Mouse (Mus musculus) midbrain, postnatal 0 days (tissue): ENCODE measurements around the gene RPS10-NUDT3. TPM values are rescaled to one million over a fixed set of nuclear protein-coding genes. Genes with fewer than 3 reads are reported as not detected.

Experiments
- ATAC-seq: fragments of 200-750 bp; cut with Nextera tagmentation; 2 replicates; pipeline ENCODE4 v1.8.0; 2017; ENCODE audit warnings: moderate number of reproducible peaks, mild to moderate bottlenecking, moderate TSS enrichment, moderate library complexity; ENCODE audit not compliant: low FRiP score
- DNase-seq: peaks from one replicate; pipeline ENCODE4 v3.0.0-alpha.2; 2015; ENCODE audit warnings: low spot score
- H3K27ac ChIP-seq: fragments of 300-500 bp; sonication (generic); 2 replicates; pipeline ENCODE4 v1.5.1; 2014; ENCODE audit warnings: low read depth, mild to moderate bottlenecking, low read length, mixed read lengths
- H3K27me3 ChIP-seq: fragments of 300-500 bp; sonication (generic); 2 replicates; pipeline ENCODE4 v1.6.1; 2014; ENCODE audit warnings: low read length, control low read depth, mixed read lengths; ENCODE audit not compliant: insufficient read depth
- H3K36me3 ChIP-seq: fragments of 300-500 bp; sonication (generic); 2 replicates; pipeline ENCODE4 v1.6.1; 2014; ENCODE audit warnings: low read length, control low read depth, mixed read lengths; ENCODE audit not compliant: insufficient read depth
- H3K4me1 ChIP-seq: fragments of 300-500 bp; sonication (generic); 2 replicates; pipeline ENCODE4 v1.6.1; 2014; ENCODE audit warnings: mild to moderate bottlenecking, control low read depth, antibody characterized with exemption, low read length, mixed read lengths; ENCODE audit not compliant: insufficient read depth
- H3K4me2 ChIP-seq: fragments of 300-500 bp; sonication (generic); 2 replicates; pipeline ENCODE4 v1.6.1; 2014; ENCODE audit warnings: low read depth, mild to moderate bottlenecking, low read length, mixed read lengths; ENCODE audit not compliant: poor library complexity, severe bottlenecking
- H3K4me3 ChIP-seq: fragments of 300-500 bp; sonication (generic); 2 replicates; pipeline ENCODE4 v1.5.1; 2014; ENCODE audit warnings: low read depth, mild to moderate bottlenecking, low read length, moderate library complexity
- H3K9ac ChIP-seq: fragments of 300-500 bp; sonication (generic); replicated peaks from 2 replicates; pipeline ENCODE4 v1.6.1; 2014; ENCODE audit warnings: mild to moderate bottlenecking, low read length, moderate library complexity, mixed read lengths; ENCODE audit not compliant: poor library complexity, severe bottlenecking
- H3K9me3 ChIP-seq: fragments of 300-500 bp; sonication (generic); 2 replicates; pipeline ENCODE4 v1.6.1; 2016; ENCODE audit warnings: low read length, control low read depth
- CTCF ChIP-seq: IDR thresholded peaks from 2 replicates; pipeline ENCODE4 v1.5.1; 2016; ENCODE audit warnings: antibody characterized with exemption, mild to moderate bottlenecking
- whole genome bisulfite sequencing: fragments of 180-500 bp; shearing (Covaris S2); extraction: QIAGEN DNeasy Blood & Tissue Kit; methylation state at CpG from one replicate; pipeline ENCODE4 v1.1.7; 2014; 5-methylcytosine and 5-hydroxymethylcytosine counted together
- polyA plus RNA-seq: library from polyadenylated mRNA; unstranded; fragments of >200 nt; fragmentation: Nextera tagmentation; extraction: Ambion mirVana; gene quantifications from 2 replicates; pipeline ENCODE4 v1.2.1, GENCODE M21; 2015
- total RNA-seq: library from RNA; depleted of rRNA; stranded (reverse); fragments of >200 nt; gene quantifications from 2 replicates; pipeline ENCODE4 v1.2.3, GENCODE M21; 2014

Gene RPS10-NUDT3
- total and polyA plus RNA-seq, 2 experiments from 2014 or later = not detected

- H3K4me1 ChIP-seq = no peaks in the 10 kb centered on the region
- peak; percentile 61 for TF ChIP-seq CTCF
- peak overlapping the region; percentile 47; the same call in 1 of the 2 replicates for H3K27ac ChIP-seq
- no peak overlapping the region for H3K9ac ChIP-seq
- peaks cover 31% of the 10 kb centered on the region for H3K36me3 ChIP-seq
- no peaks in the 10 kb centered on the region for H3K27me3 ChIP-seq
- ATAC-seq (no peak), DNase-seq (peak; percentile 46)
- 65% methylated on average over 6 of the region's 6 CpGs for whole genome bisulfite sequencing
- H3K4me3 ChIP-seq = no peak overlapping the region
- no peaks in the 10 kb centered on the region for H3K9me3 ChIP-seq
- no peak overlapping the region for H3K4me2 ChIP-seq
Observed at GRCm38 (mm10) chr17:27577468-27577867, 57.6 kb downstream of the RPS10-NUDT3 start.

GRCm38 (mm10) chr17:27576056-27576455, 59.0 kb downstream of the RPS10-NUDT3 start:
- no peaks in the 10 kb centered on the region for H3K9me3 ChIP-seq
- no peaks in the 10 kb centered on the region for H3K27me3 ChIP-seq
- no peak overlapping the region for H3K4me2 ChIP-seq
- 89% methylated on average over 7 of the region's 7 CpGs for WGBS
- no peak for ATAC-seq
- no peak overlapping the region for H3K4me3 ChIP-seq
- DNase-seq = no peak
- H3K4me1 ChIP-seq = no peaks in the 10 kb centered on the region
- no peak overlapping the region for H3K9ac ChIP-seq
- H3K36me3 ChIP-seq = peaks cover 23% of the 10 kb centered on the region
- TF ChIP-seq CTCF = no peak
- no peak overlapping the region for H3K27ac ChIP-seq

- no peaks in the 10 kb centered on the region for H3K27me3 ChIP-seq
- no peak for DNase-seq
- peaks cover 15% of the 10 kb centered on the region for H3K36me3 ChIP-seq
- 83% methylated on average over 10 of the region's 10 CpGs for WGBS
- H3K4me1 ChIP-seq = no peaks in the 10 kb centered on the region
- H3K9ac ChIP-seq = no peak overlapping the region
- ATAC-seq = no peak
- no peak for TF ChIP-seq CTCF
- H3K27ac ChIP-seq = no peak overlapping the region; the same call in 1 of the 2 replicates
- no peak overlapping the region for H3K4me2 ChIP-seq
- no peak overlapping the region for H3K4me3 ChIP-seq
- H3K9me3 ChIP-seq = no peaks in the 10 kb centered on the region
Observed at GRCm38 (mm10) chr17:27575116-27575776, 59.8 kb downstream of the RPS10-NUDT3 start.

- no peak overlapping the region for H3K27ac ChIP-seq
- no peak overlapping the region for H3K4me3 ChIP-seq
- TF ChIP-seq CTCF = no peak
- H3K36me3 ChIP-seq = peaks cover 13% of the 10 kb centered on the region
- ATAC-seq (peak; percentile 60; the same call in 1 of the 2 replicates), DNase-seq (peak; percentile 85)
- H3K4me2 ChIP-seq = no peak overlapping the region
- H3K9ac ChIP-seq = no peak overlapping the region
- no peaks in the 10 kb centered on the region for H3K4me1 ChIP-seq
- WGBS = 86% methylated on average over 15 of the region's 16 CpGs
- no peaks in the 10 kb centered on the region for H3K9me3 ChIP-seq
- no peaks in the 10 kb centered on the region for H3K27me3 ChIP-seq
Observed at GRCm38 (mm10) chr17:27574470-27575115, 60.4 kb downstream of the RPS10-NUDT3 start.

GRCm38 (mm10) chr17:27573772-27574320, 61.2 kb downstream of the RPS10-NUDT3 start:
- TF ChIP-seq CTCF = no peak
- DNase-seq (no peak), ATAC-seq (no peak)
- Histone ChIP-seq H3K36me3 (peaks cover 9% of the 10 kb centered on the region), H3K27ac (no peak overlapping the region), H3K4me2 (no peak overlapping the region), H3K4me1 (no peaks in the 10 kb centered on the region), H3K27me3 (no peaks in the 10 kb centered on the region), H3K9ac (no peak overlapping the region), H3K9me3 (no peaks in the 10 kb centered on the region), H3K4me3 (no peak overlapping the region)
- WGBS = 86% methylated on average over 10 of the region's 10 CpGs

- H3K9me3 ChIP-seq = no peaks in the 10 kb centered on the region
- H3K4me2 ChIP-seq = no peak overlapping the region
- H3K9ac ChIP-seq = no peak overlapping the region
- 73% methylated on average over 8 of the region's 8 CpGs for WGBS
- no peak overlapping the region for H3K4me3 ChIP-seq
- no peaks in the 10 kb centered on the region; the same call in 1 of the 2 replicates for H3K36me3 ChIP-seq
- no peak for ATAC-seq
- DNase-seq = no peak
- no peak for TF ChIP-seq CTCF
- no peaks in the 10 kb centered on the region for H3K27me3 ChIP-seq
- no peak overlapping the region for H3K27ac ChIP-seq
- H3K4me1 ChIP-seq = no peaks in the 10 kb centered on the region
Observed at GRCm38 (mm10) chr17:27571315-27571714, 63.7 kb downstream of the RPS10-NUDT3 start.
